Mouse (Mus musculus) cortical plate, adult 2 months (tissue): ENCODE data around the gene Ccdc189.

Source experiments
- CTCF ChIP-seq: fragments of 200-500 bp; IDR thresholded peaks from 2 replicates; pipeline ENCODE4 v1.5.1; 2011; ENCODE audit warnings: mild to moderate bottlenecking, control low read depth, low read length; ENCODE audit not compliant: insufficient read depth; ENCODE audit errors: extremely low read depth
- POLR2A ChIP-seq: fragments of 200-500 bp; IDR thresholded peaks from 2 replicates; pipeline ENCODE4 v1.6.1; 2011; ENCODE audit warnings: mild to moderate bottlenecking, low read length, control low read depth; ENCODE audit not compliant: insufficient read depth; ENCODE audit errors: extremely low read depth

DNA sequence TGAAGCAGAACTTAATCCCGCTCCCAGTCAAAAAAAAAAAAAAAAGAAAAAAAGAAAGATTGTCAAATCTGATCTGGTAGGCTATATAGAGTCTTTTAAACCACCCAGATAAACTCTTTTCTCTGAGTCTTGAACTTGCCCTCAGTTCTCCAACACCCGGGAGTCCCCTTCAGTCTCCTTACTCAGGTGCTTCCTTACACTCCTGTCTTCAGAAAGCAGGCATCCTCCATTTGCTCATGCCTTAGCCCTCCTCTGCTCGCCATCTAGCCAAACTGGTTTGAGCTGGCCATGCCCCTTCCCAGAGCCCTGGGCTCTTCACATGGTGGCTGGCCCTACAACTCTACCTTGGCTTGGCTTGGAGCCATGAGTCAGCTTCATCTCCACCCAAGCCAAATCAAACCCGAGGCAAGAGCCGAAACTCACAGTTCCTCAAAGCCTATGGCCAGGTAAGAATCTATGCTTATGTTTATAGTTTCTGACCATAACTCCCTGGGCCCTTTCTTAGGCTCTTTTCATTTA lies 27.0 kb downstream of the Ccdc189 start, which contains the start of gene Tmem265:
- TF ChIP-seq CTCF: no peak
- TF ChIP-seq POLR2A: no peak
